Mouse (Mus musculus) heart, postnatal 0 days (tissue): ENCODE data around the gene Flt3.

Experiments used
- CTCF ChIP-seq: IDR thresholded peaks from 2 replicates; pipeline ENCODE4 v1.5.1; 2016; ENCODE audit warnings: antibody characterized with exemption, control low read depth, low read depth
- EP300 ChIP-seq: IDR thresholded peaks from 2 replicates; pipeline ENCODE4 v1.6.1; 2016; ENCODE audit warnings: antibody characterized with exemption, low read depth

GRCm38 (mm10) chr5:147357536-147357935 lies 42.8 kb downstream of the Flt3 start:
- TF ChIP-seq EP300 (no peak), CTCF (peak; percentile 34)
